Mouse (Mus musculus) left cerebral cortex, postnatal 10 days (tissue): ENCODE measurements around the gene Hpcal1. TPM values are rescaled to one million over a fixed set of nuclear protein-coding genes. Genes with fewer than 3 reads are reported as not detected.
A peak's percentile ranks its signal among the peaks of the same experiment; 100 is the strongest.
"Not testable (repeated sequence)": the region's sequence is repeated elsewhere in the genome, so short reads cannot be mapped to it uniquely, and the experiment has no call there.

ENCODE experiments used
- DNase-seq, 2 experiments: peaks; one replicate each; pipeline ENCODE4 v3.0.0; 2021 to 2022; ENCODE audit warnings: low spot score in 2 of 2, mixed read lengths in 1 of 2; ENCODE audit errors: extremely low spot score in 1 of 2
- intact Hi-C: fragments of 180-260 bp; cut with DNase I; formaldehyde crosslinking; loops from one replicate; pipeline ENCODE4 v1.15.1; 2025
- total RNA-seq, 2 experiments: library from RNA; stranded (reverse); gene quantifications; 2 replicates each; pipeline ENCODE4 v1.2.3; 2021

Hpcal1 gene
- total RNA-seq, 2 experiments from 2014 or later = 54.8 to 66.9 TPM

DNA sequence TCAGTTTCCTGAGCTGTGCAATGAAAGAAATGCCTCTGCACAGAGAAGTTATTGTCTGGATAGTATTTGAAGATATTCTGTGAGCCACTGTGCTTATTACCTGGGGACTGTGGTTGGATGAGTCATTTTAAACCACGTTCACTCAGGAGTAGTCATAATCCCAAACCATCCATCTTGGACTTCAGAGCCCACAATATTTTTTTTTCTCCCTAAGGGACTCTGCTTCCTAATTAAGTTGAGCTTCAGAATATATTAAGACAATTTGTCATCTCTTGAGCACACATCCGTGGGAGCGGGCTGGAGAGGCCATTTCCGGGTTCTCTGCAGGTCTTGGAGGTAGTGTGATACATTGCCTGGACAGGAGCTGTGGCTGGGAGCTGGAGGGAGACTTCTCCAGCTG, 66.2 kb downstream of the Hpcal1 start:
- DNase-seq = no peak
- intact Hi-C loops = no loop called here

DNA sequence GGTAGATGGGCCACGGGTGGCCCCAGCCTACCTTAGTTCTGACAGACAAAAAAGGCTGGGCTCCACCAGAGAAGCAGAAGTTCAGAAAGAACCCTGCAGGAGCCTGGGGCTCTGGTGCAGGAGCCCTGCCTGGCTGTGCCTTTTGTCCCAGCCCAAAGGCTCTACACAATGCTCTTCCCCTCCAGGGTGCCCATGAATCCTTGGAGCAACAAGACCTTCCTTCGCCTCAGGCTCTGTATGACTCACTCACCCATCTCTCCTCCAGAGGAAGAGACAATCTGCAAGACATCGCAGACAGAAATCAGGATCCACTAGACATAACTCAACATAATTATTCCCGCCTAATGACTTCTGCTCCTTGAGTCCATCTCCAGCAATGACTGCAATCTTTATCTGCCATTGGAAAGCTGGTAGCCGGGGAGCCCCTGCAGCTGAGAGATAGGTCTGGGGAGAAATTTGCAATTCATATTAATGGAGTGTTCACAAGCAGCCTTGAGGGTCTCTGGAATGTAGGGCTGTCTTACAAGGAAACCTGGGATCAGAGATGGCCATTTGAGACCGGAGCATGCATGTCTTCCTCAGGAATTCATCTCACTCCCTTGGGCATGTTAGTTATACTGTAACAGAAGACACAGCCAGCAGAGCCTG, 71.8 kb downstream of the Hpcal1 start:
- intact Hi-C loops = no loop called here
- no peak for DNase-seq

DNA sequence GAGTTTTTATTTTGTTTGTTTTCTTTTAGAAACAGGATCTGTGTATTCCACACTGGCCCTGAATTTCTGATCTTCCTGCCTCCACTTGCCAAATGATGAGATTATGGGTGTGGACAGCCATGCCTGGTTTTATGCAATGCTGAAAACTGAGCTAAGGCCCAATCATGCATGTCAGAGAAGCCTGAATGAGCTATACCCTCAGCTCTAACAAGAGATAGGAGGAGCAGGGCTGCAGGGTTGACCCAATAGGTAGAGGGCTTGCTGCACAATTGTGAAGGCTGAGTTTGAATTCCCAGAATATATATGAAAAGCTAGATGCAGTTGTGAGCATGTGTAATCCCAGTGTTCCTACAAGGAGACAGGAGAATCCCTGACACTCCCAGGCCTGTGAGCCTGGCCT, 72.4 kb downstream of the Hpcal1 start:
- intact Hi-C loops = no loop called here
- DNase-seq = no peak

DNA sequence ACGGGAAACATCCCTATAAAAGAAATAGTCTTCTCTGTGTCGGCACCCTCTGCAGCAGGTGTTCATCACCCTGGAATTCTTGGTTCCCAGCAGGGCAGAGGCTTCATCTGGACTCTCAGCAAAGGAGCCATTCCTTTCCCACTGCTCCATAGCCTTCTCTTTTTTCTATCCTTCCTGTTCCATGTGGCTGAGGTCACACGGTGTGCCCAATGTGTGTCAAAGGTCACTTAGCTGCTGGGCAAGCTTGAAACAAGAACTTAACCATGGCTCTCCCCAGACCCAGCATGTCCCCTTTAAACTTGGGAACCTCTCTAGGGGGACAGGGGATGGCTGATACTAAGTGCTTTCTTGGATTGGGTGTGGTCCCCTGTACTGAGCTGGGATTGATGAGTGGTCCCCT, 73.3 kb downstream of the Hpcal1 start:
- no peak for DNase-seq
- intact Hi-C loops = no loop called here

DNA sequence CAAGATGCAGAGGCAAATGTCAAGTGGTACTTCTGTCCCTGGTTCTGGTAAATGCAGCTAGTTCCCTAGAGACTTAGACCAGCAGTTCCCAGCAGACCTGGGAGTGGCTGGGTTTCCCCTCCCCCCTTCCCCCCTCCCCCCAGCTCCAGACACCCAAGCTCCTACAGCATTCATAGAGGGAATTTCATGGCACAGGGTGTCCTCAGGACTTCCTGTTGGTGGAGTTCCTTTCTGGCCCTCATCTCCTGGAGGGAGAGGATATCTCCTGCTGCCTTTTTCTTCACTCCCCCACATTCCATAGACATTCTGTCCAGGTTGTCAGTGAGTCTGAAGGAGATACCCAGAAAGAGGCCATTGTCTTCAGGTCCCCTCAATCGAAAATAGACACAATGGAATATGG, 76.9 kb downstream of the Hpcal1 start:
- intact Hi-C loops, DNase-seq: not testable (repeated sequence)

DNA sequence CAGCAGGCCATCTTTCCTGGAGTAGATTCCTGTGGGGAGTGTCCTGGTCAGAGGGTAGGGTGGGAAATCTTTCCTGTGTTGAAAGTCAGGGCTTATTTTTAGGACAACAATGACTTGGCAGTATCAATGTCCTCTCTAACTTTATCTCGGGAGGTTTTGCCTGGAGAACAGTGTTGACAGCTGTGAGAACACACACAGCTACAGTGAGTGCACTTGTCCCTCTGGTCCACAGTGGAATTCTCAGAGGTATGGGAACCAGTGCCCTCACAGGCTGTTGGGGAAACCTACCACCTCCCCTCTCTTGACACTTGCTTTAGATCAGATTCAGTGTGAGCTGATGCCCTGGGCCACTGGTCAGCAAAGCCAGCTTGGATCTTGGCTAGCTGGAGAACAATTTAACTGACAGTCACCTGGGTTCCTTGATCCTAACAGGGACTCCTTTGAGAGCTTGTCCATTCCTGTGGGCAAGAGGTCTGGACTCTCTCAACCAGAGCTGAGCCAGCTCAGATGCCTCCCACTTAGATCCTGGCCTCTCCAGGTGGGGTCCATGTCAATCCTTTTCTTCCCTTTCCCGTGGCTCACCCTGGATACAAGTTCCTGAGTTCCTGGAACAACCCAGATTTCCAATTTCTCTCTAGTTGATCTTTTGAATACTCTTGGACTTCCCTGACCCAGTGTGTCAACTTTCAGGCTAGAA, 79.0 kb downstream of the Hpcal1 start:
- DNase-seq = no peak
- intact Hi-C loops = no loop called here

DNA sequence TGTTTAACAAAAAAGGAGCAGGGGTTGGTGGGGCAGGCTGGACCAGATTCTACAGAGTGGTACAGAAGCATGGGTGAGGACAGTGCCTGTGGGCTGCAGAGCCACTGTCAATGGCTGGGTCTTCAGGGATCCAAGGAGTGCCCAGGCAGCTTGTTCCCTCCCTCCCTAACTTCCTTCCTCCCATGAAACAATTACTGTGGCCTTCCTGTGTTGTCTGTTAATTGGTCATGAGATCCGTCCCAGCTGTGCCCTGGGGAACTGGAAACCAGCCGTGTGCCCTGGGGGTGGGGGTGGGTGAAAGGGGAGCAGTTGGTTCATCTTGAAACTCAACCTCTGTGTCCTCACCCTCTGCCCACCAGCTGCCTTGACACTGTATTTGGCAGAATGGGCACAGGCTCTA, 79.9 kb downstream of the Hpcal1 start:
- no peak for DNase-seq
- intact Hi-C loops = no loop called here

DNA sequence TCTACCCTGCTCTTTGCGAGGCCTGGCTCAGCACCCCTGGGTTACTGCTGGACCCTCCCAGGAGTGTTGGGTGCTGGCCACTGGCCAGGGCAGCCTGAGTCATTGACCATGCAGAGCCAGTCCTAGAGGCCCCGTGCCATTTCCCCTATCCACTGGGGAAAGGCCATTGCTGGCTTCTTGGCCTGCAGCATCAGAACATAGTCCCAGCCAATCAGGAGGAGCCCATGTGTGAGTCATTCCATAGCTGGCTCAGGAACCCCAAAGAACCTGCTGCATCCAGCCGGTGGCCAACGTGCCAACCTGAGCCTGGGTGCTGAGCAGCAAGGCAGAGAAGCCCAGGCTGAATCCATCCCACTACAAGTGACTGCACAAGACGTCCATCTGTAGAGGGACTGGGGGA, 83.1 kb downstream of the Hpcal1 start:
- DNase-seq, intact Hi-C loops: not testable (repeated sequence)

DNA sequence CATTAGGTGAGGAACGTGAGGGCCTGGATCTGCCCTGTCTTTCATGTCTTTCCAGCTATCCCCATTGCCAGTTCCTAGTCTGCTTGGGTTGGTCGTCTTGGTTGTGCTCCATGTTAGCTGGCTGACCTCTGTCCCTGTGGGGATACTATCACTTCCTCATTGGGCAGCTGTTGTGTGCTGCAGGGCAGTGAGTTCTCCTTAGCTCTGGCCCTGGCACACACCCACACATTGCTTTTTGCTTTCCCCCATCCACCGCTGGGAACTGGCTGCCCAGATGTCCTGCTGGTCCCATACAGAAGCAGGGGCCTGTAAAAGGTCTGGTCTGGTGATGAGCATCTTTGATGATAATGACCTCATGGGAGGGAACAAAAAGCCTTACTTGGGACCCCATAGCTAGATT, 84.2 kb downstream of the Hpcal1 start:
- DNase-seq, intact Hi-C loops: not testable (repeated sequence)

DNA sequence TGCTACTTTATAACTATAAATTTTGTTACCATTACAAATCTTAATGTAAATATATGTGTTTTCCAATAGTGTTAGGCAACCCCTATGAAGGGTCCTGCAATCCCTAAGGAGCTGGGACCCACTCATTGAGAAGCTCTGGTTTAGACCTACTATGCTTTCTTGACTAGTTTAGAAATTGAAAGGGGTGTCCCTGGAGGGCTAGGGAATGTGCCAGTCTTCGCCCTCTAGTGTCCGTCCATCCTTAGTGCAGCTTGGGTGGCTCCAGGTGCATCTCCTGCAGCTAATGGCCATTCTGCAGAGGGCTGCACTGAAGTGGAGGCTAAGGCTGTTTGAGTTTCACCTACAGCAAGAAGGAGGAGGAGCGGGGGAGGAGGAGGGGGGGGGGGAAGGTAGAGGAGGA, 87.7 kb downstream of the Hpcal1 start:
- DNase-seq = peak in 1 of 2 experiments; percentile 42
- intact Hi-C loops = no loop called here

DNA sequence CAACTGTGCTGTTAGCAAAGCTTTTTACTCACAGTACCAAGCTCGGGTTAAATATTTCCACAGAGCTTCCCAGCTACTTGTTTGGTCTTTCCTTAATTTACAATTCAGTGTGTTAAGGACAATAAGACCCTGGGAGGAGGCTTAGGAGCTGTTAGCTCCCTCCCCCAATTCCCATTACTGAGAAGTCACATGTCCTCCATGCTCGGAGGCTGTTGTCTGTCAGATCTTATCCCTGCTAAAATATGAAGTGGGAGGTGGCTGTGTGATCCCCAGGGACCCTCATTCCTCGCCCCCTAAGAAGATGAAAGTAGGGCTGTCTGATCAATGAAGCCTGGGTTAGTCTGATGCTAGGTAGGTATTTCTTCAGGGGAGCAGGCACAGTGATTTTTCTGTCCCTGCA, 88.4 kb downstream of the Hpcal1 start:
- DNase-seq = no peak
- intact Hi-C loops = no loop called here

DNA sequence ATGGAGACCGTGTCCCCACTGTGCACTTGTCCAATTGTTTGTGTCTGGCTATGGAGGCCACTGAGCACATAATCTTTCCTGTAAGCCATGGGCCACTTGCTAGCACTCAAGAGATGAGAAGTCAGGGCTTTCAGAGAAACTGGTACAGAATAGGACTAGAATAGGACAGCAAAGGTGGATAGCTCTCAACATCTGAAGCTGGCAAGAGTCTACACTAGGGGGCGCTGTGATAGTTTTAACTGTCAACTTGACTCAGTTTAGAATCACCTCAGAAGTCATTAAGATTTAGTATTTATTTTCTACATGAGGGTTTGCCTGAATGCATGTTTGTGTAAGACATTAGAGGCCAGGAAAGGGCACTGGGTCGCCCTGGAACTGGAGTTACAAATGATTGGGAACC, 98.8 kb downstream of the Hpcal1 start:
- DNase-seq = no peak
- intact Hi-C loops = no loop called here

DNA sequence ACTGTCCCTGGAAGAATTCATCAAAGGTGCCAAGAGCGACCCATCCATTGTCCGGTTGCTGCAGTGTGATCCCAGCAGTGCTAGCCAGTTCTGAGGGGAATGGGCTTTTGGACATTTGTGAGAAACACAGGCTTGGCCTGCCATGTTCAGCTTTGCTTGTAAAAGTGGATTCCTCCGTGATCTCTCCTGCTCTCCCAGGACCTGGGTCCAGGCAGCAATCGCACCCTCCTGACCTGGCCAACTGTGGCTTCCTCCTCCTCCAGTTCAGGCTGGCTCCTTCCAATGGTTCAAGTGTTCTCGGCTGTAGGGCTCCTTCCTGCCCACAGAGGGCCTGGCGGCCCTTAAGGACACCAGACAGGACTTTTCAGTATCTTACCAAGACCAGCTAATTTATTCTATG, 100.5 kb downstream of the Hpcal1 start:
- no peak for DNase-seq
- intact Hi-C loops = no loop called here

DNA sequence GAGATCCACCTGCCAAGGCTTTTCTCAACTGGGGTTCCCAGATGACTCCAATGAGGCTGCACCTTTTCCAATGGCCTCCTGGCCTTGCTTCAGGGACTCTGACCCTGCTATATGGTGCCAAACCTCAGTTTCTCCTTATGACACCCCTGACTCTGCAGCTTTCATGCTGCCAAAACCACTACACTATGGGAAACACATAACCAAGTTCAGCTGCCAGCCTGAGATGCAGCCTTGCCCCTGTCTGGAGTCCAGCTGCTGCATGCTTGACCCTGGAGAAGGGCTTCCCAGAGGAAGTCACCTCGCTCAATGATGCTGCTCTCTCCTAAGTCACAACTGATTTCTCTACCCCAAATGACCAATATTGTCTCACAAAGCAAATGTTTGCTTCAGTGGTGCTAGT, 102.1 kb downstream of the Hpcal1 start:
- DNase-seq = no peak
- intact Hi-C loops = no loop called here

DNA sequence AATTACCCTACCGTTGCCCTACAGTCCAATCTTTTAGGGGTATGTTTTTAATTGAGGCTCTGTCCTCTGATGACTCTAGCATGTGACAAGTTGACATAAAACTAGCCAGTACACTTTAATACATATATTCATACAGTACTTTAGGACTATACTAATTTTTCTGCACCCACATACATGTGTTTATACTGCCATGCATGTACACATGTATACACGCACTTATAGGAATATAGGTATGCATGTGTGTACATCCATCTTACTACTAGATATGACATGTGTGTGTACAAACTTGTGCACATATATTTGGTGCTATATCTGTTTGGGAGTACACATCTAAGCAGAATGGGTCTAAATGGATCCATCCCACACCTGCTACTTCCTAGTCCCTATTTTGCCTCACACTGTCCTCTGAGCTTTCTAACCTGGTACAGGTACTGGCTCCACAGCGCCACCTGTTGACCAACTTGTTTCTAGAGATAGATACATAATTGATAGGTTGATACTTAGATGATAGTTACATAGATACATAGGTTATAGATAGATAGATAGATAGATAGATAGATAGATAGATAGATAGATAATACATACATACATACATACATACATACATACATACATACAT, 105.1 kb downstream of the Hpcal1 start:
- intact Hi-C loops = no loop called here
- peak; percentile 11 to 57 for DNase-seq

DNA sequence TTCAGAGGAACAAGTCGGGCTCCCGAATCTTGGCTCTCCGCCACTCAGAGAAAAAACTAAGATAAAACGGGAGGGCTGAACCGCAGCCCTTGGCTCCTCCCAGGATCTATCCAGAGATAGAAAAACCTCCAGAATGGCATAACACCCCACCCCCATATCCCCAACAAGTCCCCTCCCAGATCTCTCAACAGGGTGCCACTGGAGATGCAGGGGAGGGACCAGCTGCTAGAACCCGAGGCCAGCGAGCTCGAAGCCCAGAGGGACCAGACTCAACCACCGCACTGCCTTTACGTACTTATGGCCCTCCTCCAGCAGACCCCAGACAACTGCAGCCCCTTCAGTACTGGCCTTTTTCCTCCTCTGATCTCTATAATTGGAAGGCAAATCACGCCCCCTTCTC, 107.6 kb downstream of the Hpcal1 start:
- intact Hi-C loops, DNase-seq: not testable (repeated sequence)

DNA sequence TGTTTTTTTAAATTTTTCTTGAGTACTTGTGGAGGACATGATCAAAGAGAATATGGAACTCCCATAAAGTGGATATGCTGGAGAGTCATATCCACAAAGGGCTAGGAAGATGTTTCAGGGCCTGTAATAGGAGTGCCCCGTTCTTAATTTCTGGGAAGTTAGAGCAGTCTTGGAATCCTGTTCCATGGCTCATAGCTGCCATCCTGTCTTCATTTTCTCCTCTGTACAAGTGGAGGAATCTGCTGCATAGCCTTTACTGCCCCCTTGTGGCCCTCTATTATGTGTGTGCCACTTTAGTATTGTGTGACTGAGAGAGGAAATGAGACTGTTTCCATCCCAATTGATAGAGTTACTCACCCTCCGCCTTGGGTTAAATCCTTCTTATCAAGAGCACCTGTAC, 117.9 kb downstream of the Hpcal1 start:
- intact Hi-C loops = loop anchor here (2.0 to 10.0 kb wide), 2 partner anchors 252 to 444 kb away; no protein-coding TSS in a partner anchor
- DNase-seq = peak; percentile 73 to 82

DNA sequence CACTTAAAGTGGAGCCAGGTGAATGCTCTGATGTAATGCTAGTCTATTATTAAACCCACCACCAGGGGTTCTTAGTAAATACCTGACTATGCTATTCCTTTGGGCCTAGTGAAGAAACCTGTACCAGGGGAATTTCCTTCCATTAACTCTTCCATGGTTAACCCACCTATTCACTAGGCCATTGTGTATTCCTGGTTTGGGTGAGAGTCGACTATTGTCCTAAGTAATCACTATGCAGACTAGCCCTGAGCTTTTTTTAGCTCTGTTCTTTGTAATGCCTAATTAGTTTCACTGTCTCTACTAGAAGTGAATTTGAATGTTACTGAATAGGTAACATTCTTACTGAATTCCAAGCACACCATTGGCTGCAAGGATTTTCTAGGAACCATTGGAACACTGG, 144.6 kb downstream of the Hpcal1 start:
- intact Hi-C loops, DNase-seq: not testable (repeated sequence)
